Mouse (Mus musculus) thymus, postnatal 14 days (tissue): ENCODE results near the gene Cabin1.

ENCODE experiments used
- DNase-seq: peaks from one replicate; pipeline ENCODE4 v3.0.0; 2021

Cabin1 gene

GRCm38 (mm10) chr10:75696597-75697355 is 67.4 kb downstream of the Cabin1 start:
- DNase-seq, result no peak

- no peak for DNase-seq
These were observed 68.6 kb downstream of the Cabin1 start for GRCm38 (mm10) chr10:75695521-75695920.

GRCm38 (mm10) chr10:75695078-75695477 is 69.1 kb downstream of the Cabin1 start:
- DNase-seq, result no peak

- no peak for DNase-seq
These were observed 69.6 kb downstream of the Cabin1 start for GRCm38 (mm10) chr10:75694567-75694966.

- no peak for DNase-seq
These were observed 70.5 kb downstream of the Cabin1 start for GRCm38 (mm10) chr10:75693451-75694233.

- no peak for DNase-seq
These were observed 75.5 kb downstream of the Cabin1 start for GRCm38 (mm10) chr10:75688598-75688997.

GRCm38 (mm10) chr10:75686724-75687123 is 77.4 kb downstream of the Cabin1 start:
- DNase-seq, result no peak

GRCm38 (mm10) chr10:75684035-75685004 is 79.8 kb downstream of the Cabin1 start:
- DNase-seq, result no peak

GRCm38 (mm10) chr10:75680574-75681001 is 83.6 kb downstream of the Cabin1 start:
- DNase-seq, result no peak

GRCm38 (mm10) chr10:75679204-75679603 is 84.9 kb downstream of the Cabin1 start:
- no peak for DNase-seq

- no peak for DNase-seq
These were observed 86.2 kb downstream of the Cabin1 start for GRCm38 (mm10) chr10:75677989-75678388.

GRCm38 (mm10) chr10:75677571-75677970 is 86.6 kb downstream of the Cabin1 start:
- no peak for DNase-seq

GRCm38 (mm10) chr10:75676819-75677565 is 87.1 kb downstream of the Cabin1 start:
- no peak for DNase-seq

GRCm38 (mm10) chr10:75676286-75676685 is 87.9 kb downstream of the Cabin1 start:
- no peak for DNase-seq

GRCm38 (mm10) chr10:75675594-75675993 is 88.5 kb downstream of the Cabin1 start:
- no peak for DNase-seq

- DNase-seq, result no peak
These were observed 94.2 kb downstream of the Cabin1 start for GRCm38 (mm10) chr10:75669936-75670335.

GRCm38 (mm10) chr10:75667911-75668270 is 96.2 kb downstream of the Cabin1 start:
- DNase-seq, result no peak

- DNase-seq, result peak; percentile 81
These were observed 96.8 kb downstream of the Cabin1 start for GRCm38 (mm10) chr10:75667115-75667910.

- DNase-seq, result peak; percentile 33
These were observed 97.6 kb downstream of the Cabin1 start for GRCm38 (mm10) chr10:75666451-75667030.

GRCm38 (mm10) chr10:75664673-75665270 is 99.4 kb downstream of the Cabin1 start:
- DNase-seq, result no peak

GRCm38 (mm10) chr10:75662575-75662974 is 101.6 kb downstream of the Cabin1 start:
- DNase-seq, result no peak
